Mouse (Mus musculus) megakaryocyte, embryonic 14.5 days (primary cell): ENCODE results near the gene Gna15.

ENCODE experiments used
- FLI1 ChIP-seq: IDR thresholded peaks from 2 replicates; pipeline ENCODE4 v1.6.1; 2012; ENCODE audit warnings: low read length, inconsistent platforms, mixed read lengths
- GATA1 ChIP-seq: IDR thresholded peaks from 3 replicates; pipeline ENCODE4 v1.6.1; 2012; ENCODE audit warnings: mixed read lengths, low read length, inconsistent platforms, borderline replicate concordance

- TF ChIP-seq GATA1 (no peak), FLI1 (no peak)
These were observed 68.7 kb downstream of the Gna15 start, which contains the start of gene Nfic for GRCm38 (mm10) chr10:81455181-81455895.
